Comparison of ENCODE assay signal across 13 mouse cellular contexts in the genomic region with DNA sequence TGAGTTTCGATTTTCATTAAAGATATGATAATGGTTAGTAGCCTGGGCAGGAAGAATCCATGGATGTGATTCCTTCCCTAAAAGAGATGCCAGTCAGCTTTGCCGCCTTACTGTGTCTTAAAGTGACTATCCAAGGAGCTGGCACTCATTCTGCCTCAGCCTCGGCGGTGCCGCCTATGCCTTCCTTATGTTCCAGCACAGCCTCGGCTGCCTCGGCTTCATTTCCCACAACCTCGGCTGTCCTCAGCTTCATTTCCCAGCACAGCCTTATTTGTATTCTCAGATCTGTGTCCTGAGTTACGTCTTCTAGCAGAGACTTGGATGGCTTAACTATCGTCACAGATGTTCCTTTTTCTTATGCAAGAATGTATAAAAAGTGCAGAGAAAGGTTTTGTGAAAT.
DNase-seq lines count a peak whose midpoint lies in the region; ATAC-seq and TF ChIP-seq lines count a peak whose summit lies in the region.
"Had no signal": no experiment of that assay in that cellular context is flagged by ENCODE, and none has a peak within 500 bp of the region (broad histone marks: within the 10 kb centered on the region; RNA-seq: fewer than 3 reads in every experiment).

No protein-coding gene starts in this region.

- no peak overlapping the region for H3K9ac ChIP-seq in forebrain, embryonic 13.5 days
- H3K9ac ChIP-seq in forebrain, embryonic 11.5 days (ENCODE audit: low read length), result no peak overlapping the region
- H3K9ac ChIP-seq: liver, embryonic 12.5 days had no signal

- peak; percentile 19; the same call in 1 of the 2 replicates for ATAC-seq in forebrain, embryonic 13.5 days
- no peak for ATAC-seq in forebrain, embryonic 11.5 days (replicated peaks; ENCODE audit: low FRiP score)
- ATAC-seq in inflammation-experienced regulatory T-cells, adult 6 months, result no peak
- ATAC-seq: liver, embryonic 12.5 days; midbrain, embryonic 16.5 days had no signal

- H3K36me3 ChIP-seq in forebrain, embryonic 13.5 days (ENCODE audit: poor library complexity, severe bottlenecking), result no peaks in the 10 kb centered on the region
- no peaks in the 10 kb centered on the region for H3K36me3 ChIP-seq in forebrain, embryonic 11.5 days (ENCODE audit: control insufficient read depth, insufficient read depth, low read length)
- no peaks in the 10 kb centered on the region for H3K36me3 ChIP-seq in midbrain, embryonic 10.5 days
- H3K36me3 ChIP-seq: limb, embryonic 10.5 days; liver, embryonic 12.5 days had no signal

- peak; percentile 39; the same call in 1 of the 2 replicates for TF ChIP-seq POLR2A in cortical plate, adult 2 months (IDR thresholded peaks at IDR 0.05; ENCODE audit: extremely low read depth, insufficient read depth, low read length)

- no peaks in the 10 kb centered on the region for H3K9me3 ChIP-seq in forebrain, embryonic 13.5 days (replicated peaks)
- no peaks in the 10 kb centered on the region for H3K9me3 ChIP-seq in forebrain, embryonic 11.5 days (ENCODE audit: control insufficient read depth, low read length)
- H3K9me3 ChIP-seq in midbrain, embryonic 10.5 days (replicated peaks), result no peaks in the 10 kb centered on the region
- H3K9me3 ChIP-seq: limb, embryonic 10.5 days; liver, embryonic 12.5 days had no signal

- intact Hi-C loops in left cerebral cortex, adult 2 months (cut with DNase I), result loop anchor here (5.0 kb wide), 1 partner anchor 346 kb away; no protein-coding TSS in a partner anchor

- H3K4me1 ChIP-seq in forebrain, embryonic 13.5 days, result no peaks in the 10 kb centered on the region
- no peaks in the 10 kb centered on the region for H3K4me1 ChIP-seq in forebrain, embryonic 11.5 days (replicated peaks; ENCODE audit: control insufficient read depth, insufficient read depth, low read length)
- no peaks in the 10 kb centered on the region for H3K4me1 ChIP-seq in cortical plate, adult 2 months (ENCODE audit: control insufficient read depth, insufficient read depth, low read length)
- no peaks in the 10 kb centered on the region for H3K4me1 ChIP-seq in midbrain, embryonic 10.5 days
- H3K4me1 ChIP-seq: limb, embryonic 10.5 days; liver, embryonic 12.5 days had no signal

- H3K4me3 ChIP-seq in forebrain, embryonic 13.5 days, result no peak overlapping the region
- H3K4me3 ChIP-seq in forebrain, embryonic 11.5 days (ENCODE audit: low read depth, low read length), result no peak overlapping the region
- no peak overlapping the region for H3K4me3 ChIP-seq in cortical plate, adult 2 months (ENCODE audit: insufficient read depth, low read length)
- H3K4me3 ChIP-seq in left cerebral cortex, adult 2 months, result no peak overlapping the region
- no peak overlapping the region for H3K4me3 ChIP-seq in midbrain, embryonic 10.5 days
- H3K4me3 ChIP-seq: limb, embryonic 10.5 days; liver, embryonic 12.5 days had no signal

- no peak for TF ChIP-seq CTCF in cortical plate, adult 2 months (IDR thresholded peaks at IDR 0.05; ENCODE audit: extremely low read depth, insufficient read depth, low read length)
- TF ChIP-seq CTCF in left cerebral cortex, adult 2 months (IDR thresholded peaks at IDR 0.05), result no peak

- no peak overlapping the region for H3K4me2 ChIP-seq in forebrain, embryonic 13.5 days
- H3K4me2 ChIP-seq in forebrain, embryonic 11.5 days (ENCODE audit: low read depth, low read length, severe bottlenecking), result no peak overlapping the region
- H3K4me2 ChIP-seq: liver, embryonic 12.5 days had no signal

- H3K27ac ChIP-seq in forebrain, embryonic 13.5 days, result no peak overlapping the region
- H3K27ac ChIP-seq in forebrain, embryonic 11.5 days (ENCODE audit: low read depth, low read length), result no peak overlapping the region
- H3K27ac ChIP-seq in cortical plate, adult 2 months (ENCODE audit: insufficient read depth, low read length), result no peak overlapping the region
- peak overlapping the region; percentile 69 for H3K27ac ChIP-seq in left cerebral cortex, adult 2 months
- no peak overlapping the region for H3K27ac ChIP-seq in midbrain, embryonic 10.5 days (replicated peaks)
- H3K27ac ChIP-seq: limb, embryonic 10.5 days; liver, embryonic 12.5 days had no signal

- no peaks in the 10 kb centered on the region for H3K27me3 ChIP-seq in forebrain, embryonic 13.5 days
- H3K27me3 ChIP-seq in forebrain, embryonic 11.5 days (ENCODE audit: control insufficient read depth, insufficient read depth, low read length), result no peaks in the 10 kb centered on the region
- H3K27me3 ChIP-seq in midbrain, embryonic 10.5 days (ENCODE audit: low read depth, poor library complexity, severe bottlenecking), result no peaks in the 10 kb centered on the region
- H3K27me3 ChIP-seq: liver, embryonic 12.5 days had no signal

- DNase-seq in forebrain, embryonic 11.5 days (ENCODE audit: low spot score), result no peak
- peak; percentile 9 to 51 for DNase-seq in left cerebral cortex, adult 2 months (ENCODE audit: extremely low spot score in 1 of 2, low spot score in 2 of 2)
- DNase-seq in right cerebral cortex, postnatal 14 days, result peak; percentile 19
- no peak for DNase-seq in midbrain, embryonic 10.5 days (ENCODE audit: low spot score)
- no peak for DNase-seq in cerebellum, postnatal 4 days (ENCODE audit: low spot score in 2 of 2)
- DNase-seq: adrenal gland, postnatal 25 days; kidney, postnatal 25 days had no signal

- WGBS in forebrain, embryonic 13.5 days, result 89% methylated on average over 10 of the region's 10 CpGs
- 90% methylated on average over 10 of the region's 10 CpGs for WGBS in forebrain, embryonic 11.5 days
- WGBS in midbrain, embryonic 10.5 days, result 93% methylated on average over 10 of the region's 10 CpGs

Comparison
In these comparisons a context has a peak if more than half of its experiments do, and no peak if none do; other contexts are left out.
1. DNase-seq: peak in left cerebral cortex, adult 2 months (2 of 2) and right cerebral cortex, postnatal 14 days (single experiment); none in forebrain, embryonic 11.5 days (single experiment), midbrain, embryonic 10.5 days (single experiment) and cerebellum, postnatal 4 days (0 of 2).